Mouse (Mus musculus) megakaryocyte, embryonic 14.5 days (primary cell): ENCODE data around the gene Loxl3.

ENCODE experiments used
- FLI1 ChIP-seq: IDR thresholded peaks from 2 replicates; pipeline ENCODE4 v1.6.1; 2012; ENCODE audit warnings: low read length, inconsistent platforms, mixed read lengths
- GATA1 ChIP-seq: IDR thresholded peaks from 3 replicates; pipeline ENCODE4 v1.6.1; 2012; ENCODE audit warnings: mixed read lengths, low read length, inconsistent platforms, borderline replicate concordance

- no peak for TF ChIP-seq GATA1
- TF ChIP-seq FLI1 = no peak
Observed at GRCm38 (mm10) chr6:83027706-83028105, 6.3 kb upstream of the Loxl3 start.
